Mouse (Mus musculus) midbrain, postnatal 0 days (tissue): ENCODE results near the gene Get4. TPM values are rescaled to one million over a fixed set of nuclear protein-coding genes. Genes with fewer than 3 reads are reported as not detected.

Experiments used
- ATAC-seq: fragments of 200-750 bp; cut with Nextera tagmentation; 2 replicates; pipeline ENCODE4 v1.8.0; 2017; ENCODE audit warnings: moderate number of reproducible peaks, mild to moderate bottlenecking, moderate TSS enrichment, moderate library complexity; ENCODE audit not compliant: low FRiP score
- DNase-seq: peaks from one replicate; pipeline ENCODE4 v3.0.0-alpha.2; 2015; ENCODE audit warnings: low spot score
- H3K27ac ChIP-seq: fragments of 300-500 bp; sonication (generic); 2 replicates; pipeline ENCODE4 v1.5.1; 2014; ENCODE audit warnings: low read depth, mild to moderate bottlenecking, low read length, mixed read lengths
- H3K27me3 ChIP-seq: fragments of 300-500 bp; sonication (generic); 2 replicates; pipeline ENCODE4 v1.6.1; 2014; ENCODE audit warnings: low read length, control low read depth, mixed read lengths; ENCODE audit not compliant: insufficient read depth
- H3K36me3 ChIP-seq: fragments of 300-500 bp; sonication (generic); 2 replicates; pipeline ENCODE4 v1.6.1; 2014; ENCODE audit warnings: low read length, control low read depth, mixed read lengths; ENCODE audit not compliant: insufficient read depth
- H3K4me1 ChIP-seq: fragments of 300-500 bp; sonication (generic); 2 replicates; pipeline ENCODE4 v1.6.1; 2014; ENCODE audit warnings: mild to moderate bottlenecking, control low read depth, antibody characterized with exemption, low read length, mixed read lengths; ENCODE audit not compliant: insufficient read depth
- H3K4me2 ChIP-seq: fragments of 300-500 bp; sonication (generic); 2 replicates; pipeline ENCODE4 v1.6.1; 2014; ENCODE audit warnings: low read depth, mild to moderate bottlenecking, low read length, mixed read lengths; ENCODE audit not compliant: poor library complexity, severe bottlenecking
- H3K4me3 ChIP-seq: fragments of 300-500 bp; sonication (generic); 2 replicates; pipeline ENCODE4 v1.5.1; 2014; ENCODE audit warnings: low read depth, mild to moderate bottlenecking, low read length, moderate library complexity
- H3K9ac ChIP-seq: fragments of 300-500 bp; sonication (generic); replicated peaks from 2 replicates; pipeline ENCODE4 v1.6.1; 2014; ENCODE audit warnings: mild to moderate bottlenecking, low read length, moderate library complexity, mixed read lengths; ENCODE audit not compliant: poor library complexity, severe bottlenecking
- H3K9me3 ChIP-seq: fragments of 300-500 bp; sonication (generic); 2 replicates; pipeline ENCODE4 v1.6.1; 2016; ENCODE audit warnings: low read length, control low read depth
- CTCF ChIP-seq: IDR thresholded peaks from 2 replicates; pipeline ENCODE4 v1.5.1; 2016; ENCODE audit warnings: antibody characterized with exemption, mild to moderate bottlenecking
- WGBS: fragments of 180-500 bp; shearing (Covaris S2); extraction: QIAGEN DNeasy Blood & Tissue Kit; methylation state at CpG from one replicate; pipeline ENCODE4 v1.1.7; 2014; 5-methylcytosine and 5-hydroxymethylcytosine counted together
- polyA plus RNA-seq: library from polyadenylated mRNA; unstranded; fragments of >200 nt; fragmentation: Nextera tagmentation; extraction: Ambion mirVana; gene quantifications from 2 replicates; pipeline ENCODE4 v1.2.1, GENCODE M21; 2015
- total RNA-seq: library from RNA; depleted of rRNA; stranded (reverse); fragments of >200 nt; gene quantifications from 2 replicates; pipeline ENCODE4 v1.2.3, GENCODE M21; 2014

Gene Get4
- total and polyA plus RNA-seq, 2 experiments from 2014 or later, result 48.9 to 135 TPM

DNA sequence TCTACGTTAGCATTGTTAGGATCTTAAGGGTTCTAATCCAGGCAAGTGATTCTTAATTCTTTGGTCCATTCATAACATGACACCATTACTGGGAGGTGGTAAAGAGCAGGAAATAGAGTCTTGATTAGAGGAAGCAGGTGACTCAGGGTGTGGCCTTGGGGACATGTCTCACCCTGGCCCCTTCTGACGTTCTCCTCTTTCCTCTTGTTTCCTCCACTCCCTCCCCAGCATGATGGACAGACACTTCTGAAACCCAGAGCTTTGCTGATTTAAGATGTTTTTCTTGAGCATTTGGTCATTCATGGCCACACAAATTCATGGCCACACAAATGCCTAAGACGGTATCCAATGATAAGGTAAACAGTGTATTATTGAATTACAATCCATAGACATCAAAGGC is 57.8 kb downstream of the Get4 start:
- Histone ChIP-seq H3K4me1 (no peaks in the 10 kb centered on the region), H3K27ac (no peak overlapping the region), H3K9me3 (no peaks in the 10 kb centered on the region), H3K4me3 (no peak overlapping the region), H3K27me3 (no peaks in the 10 kb centered on the region), H3K4me2 (no peak overlapping the region), H3K9ac (no peak overlapping the region), H3K36me3 (peaks cover under 1% of the 10 kb centered on the region; the same call in 1 of the 2 replicates)
- ATAC-seq (no peak), DNase-seq (no peak)
- no peak for TF ChIP-seq CTCF
- 85% methylated on average over 3 of the region's 3 CpGs for WGBS

DNA sequence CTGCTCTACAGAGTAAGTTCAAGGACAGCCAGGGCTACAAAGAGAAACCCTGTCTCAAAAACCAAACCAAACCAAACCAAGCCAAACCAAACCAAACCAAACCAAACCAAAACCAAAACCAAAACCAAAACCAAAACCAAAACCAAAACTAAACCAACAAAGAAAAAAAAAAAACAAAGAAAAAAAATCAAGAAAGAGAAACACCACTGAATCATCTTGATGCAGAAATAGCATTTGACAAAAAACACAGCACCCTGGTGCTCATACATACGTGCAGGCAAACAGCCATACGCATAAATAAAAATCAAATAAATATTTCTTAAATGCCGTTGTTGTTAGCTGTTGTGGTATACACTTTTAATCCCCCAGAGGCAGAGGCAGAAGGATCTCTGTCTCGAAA is 58.4 kb downstream of the Get4 start:
- DNase-seq, result no peak
- Histone ChIP-seq H3K27ac (no peak overlapping the region), H3K4me3 (no peak overlapping the region), H3K27me3 (no peaks in the 10 kb centered on the region), H3K4me1 (no peaks in the 10 kb centered on the region), H3K4me2 (no peak overlapping the region), H3K9me3 (no peaks in the 10 kb centered on the region), H3K9ac (no peak overlapping the region), H3K36me3 (no peaks in the 10 kb centered on the region)
- ATAC-seq, result no peak
- no peak for TF ChIP-seq CTCF
- WGBS, result 94% methylated on average over 4 of the region's 4 CpGs

DNA sequence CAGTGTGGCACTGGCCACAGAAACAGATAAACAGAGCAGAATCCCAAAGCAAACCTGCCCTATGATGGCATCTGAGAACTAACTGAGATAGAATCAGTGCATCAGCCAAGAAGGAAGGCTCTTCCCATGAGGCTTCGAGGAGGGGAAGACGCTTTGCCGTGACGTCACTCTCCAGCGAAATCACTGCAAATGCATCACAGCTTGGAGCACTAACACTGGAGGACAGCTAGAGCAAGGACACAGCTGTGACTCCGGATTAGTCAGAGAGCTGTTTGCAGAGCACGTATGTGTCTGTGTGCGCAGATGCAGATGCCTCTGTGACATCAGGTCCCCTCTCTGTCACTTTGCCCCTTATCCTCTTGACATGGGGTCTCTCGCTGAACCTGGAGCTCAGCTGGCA is 59.7 kb downstream of the Get4 start:
- no peak for DNase-seq
- H3K27me3 ChIP-seq, result no peaks in the 10 kb centered on the region
- TF ChIP-seq CTCF, result no peak
- no peaks in the 10 kb centered on the region for H3K4me1 ChIP-seq
- ATAC-seq, result no peak
- no peak overlapping the region for H3K4me3 ChIP-seq
- no peak overlapping the region for H3K4me2 ChIP-seq
- WGBS, result 90% methylated on average over 9 of the region's 9 CpGs
- no peak overlapping the region for H3K9ac ChIP-seq
- no peaks in the 10 kb centered on the region for H3K9me3 ChIP-seq
- no peaks in the 10 kb centered on the region for H3K36me3 ChIP-seq
- no peak overlapping the region for H3K27ac ChIP-seq

DNA sequence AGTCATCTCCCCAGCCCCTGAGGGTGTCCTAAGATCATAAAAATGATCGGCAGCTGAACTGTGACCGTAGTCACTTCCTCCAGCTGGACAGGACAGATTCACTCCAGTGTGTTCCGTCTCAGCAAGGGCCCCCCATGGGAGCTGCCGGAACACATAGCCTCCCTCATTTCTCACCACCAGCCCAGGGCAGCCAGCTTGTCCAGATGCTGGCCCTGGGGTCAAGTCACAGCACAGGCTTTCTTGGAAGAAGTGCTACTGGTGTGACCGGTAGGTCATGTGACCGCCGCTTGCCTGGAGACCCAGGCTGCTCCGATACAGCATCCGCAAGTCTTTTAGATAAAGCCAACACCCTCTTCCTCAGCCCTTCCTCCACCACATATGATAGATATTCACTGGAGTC is 61.4 kb downstream of the Get4 start:
- WGBS, result 91% methylated on average over 9 of the region's 9 CpGs
- Histone ChIP-seq H3K4me3 (no peak overlapping the region), H3K4me2 (no peak overlapping the region), H3K9ac (no peak overlapping the region), H3K27me3 (no peaks in the 10 kb centered on the region), H3K4me1 (no peaks in the 10 kb centered on the region), H3K27ac (no peak overlapping the region), H3K9me3 (no peaks in the 10 kb centered on the region), H3K36me3 (peaks cover 3% of the 10 kb centered on the region; the same call in 1 of the 2 replicates)
- no peak for ATAC-seq
- no peak for DNase-seq
- no peak for TF ChIP-seq CTCF

DNA sequence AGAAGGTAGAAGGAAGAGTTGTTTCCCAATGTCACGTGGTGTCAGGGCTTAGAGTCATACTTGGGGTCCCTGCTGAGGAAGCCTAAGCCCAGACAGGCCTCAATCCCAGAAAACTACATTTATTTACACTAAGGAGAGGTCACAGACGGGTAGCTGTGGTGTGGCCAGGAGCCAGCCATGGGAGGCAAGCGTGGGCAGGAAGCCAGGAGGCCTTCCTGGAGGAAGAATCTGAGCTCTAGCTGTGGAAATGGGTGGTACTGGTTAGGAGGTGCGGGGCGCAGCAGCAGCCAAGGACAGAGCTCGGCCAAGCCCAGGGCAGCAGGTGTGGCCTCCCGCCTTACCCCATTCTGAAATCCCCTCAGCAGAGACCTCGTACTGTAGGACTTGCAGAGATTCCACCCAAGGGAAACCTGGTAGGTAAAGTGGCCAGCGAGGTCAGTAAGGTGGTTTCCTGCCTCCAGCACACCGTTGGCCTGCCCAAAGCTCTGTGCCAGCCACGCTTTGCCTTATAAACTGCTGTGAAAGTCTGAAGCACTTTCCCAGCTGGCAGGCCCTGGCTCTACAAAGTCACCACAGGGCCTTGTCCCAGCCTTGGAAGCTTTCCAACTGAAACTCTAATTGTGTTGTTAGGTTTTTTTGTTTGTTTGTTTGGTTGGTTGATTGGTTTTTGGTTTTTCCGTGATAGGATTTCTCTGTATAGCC is 63.0 kb downstream of the Get4 start:
- DNase-seq (no peak), ATAC-seq (no peak)
- no peaks in the 10 kb centered on the region for H3K27me3 ChIP-seq
- H3K4me3 ChIP-seq, result no peak overlapping the region
- H3K36me3 ChIP-seq, result peaks cover 5% of the 10 kb centered on the region; the same call in 1 of the 2 replicates
- no peaks in the 10 kb centered on the region for H3K4me1 ChIP-seq
- H3K27ac ChIP-seq, result no peak overlapping the region
- 80% methylated on average over 12 of the region's 12 CpGs for WGBS
- no peaks in the 10 kb centered on the region for H3K9me3 ChIP-seq
- TF ChIP-seq CTCF, result no peak
- H3K4me2 ChIP-seq, result no peak overlapping the region
- H3K9ac ChIP-seq, result no peak overlapping the region

DNA sequence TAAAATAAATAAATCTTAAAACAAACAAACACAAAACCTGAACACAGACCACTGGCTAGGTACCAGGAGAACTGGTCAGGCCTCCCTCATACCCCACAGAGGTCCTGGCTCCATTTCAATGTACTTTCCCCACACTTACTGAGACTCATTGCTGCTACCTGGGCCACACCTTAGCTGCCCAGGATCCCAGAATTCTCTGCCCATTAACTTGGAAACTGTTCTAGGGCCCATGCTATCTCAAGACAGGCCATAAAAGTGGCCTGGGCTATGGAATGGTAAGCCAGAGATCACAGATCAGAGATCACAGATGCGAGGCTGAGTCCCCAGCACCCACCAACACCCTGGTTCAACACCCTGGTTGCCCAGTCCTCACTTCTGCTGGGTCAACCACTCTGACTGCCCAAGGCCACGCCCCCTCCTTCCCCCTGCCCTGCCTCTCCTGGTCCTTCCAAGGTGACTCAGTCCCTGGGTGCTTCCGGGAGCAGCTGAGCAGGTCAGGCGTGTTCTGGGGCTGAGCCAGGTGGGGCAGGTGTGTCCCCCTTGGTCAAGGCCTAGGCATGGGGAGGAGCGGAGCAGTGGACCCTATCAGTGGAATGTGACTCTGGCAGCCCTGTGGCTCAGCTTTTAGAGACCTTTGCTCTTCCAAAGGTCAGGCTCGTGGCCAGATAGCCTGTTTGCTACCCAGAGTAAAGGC is 65.0 kb downstream of the Get4 start:
- H3K4me2 ChIP-seq, result no peak overlapping the region
- no peak for DNase-seq
- H3K4me3 ChIP-seq, result no peak overlapping the region
- ATAC-seq, result no peak
- no peak for TF ChIP-seq CTCF
- no peaks in the 10 kb centered on the region for H3K4me1 ChIP-seq
- H3K36me3 ChIP-seq, result peaks cover 6% of the 10 kb centered on the region; the same call in 1 of the 2 replicates
- no peaks in the 10 kb centered on the region for H3K9me3 ChIP-seq
- H3K27ac ChIP-seq, result no peak overlapping the region
- no peaks in the 10 kb centered on the region for H3K27me3 ChIP-seq
- no peak overlapping the region for H3K9ac ChIP-seq
- 74% methylated on average over 6 of the region's 6 CpGs for WGBS
